Mouse (Mus musculus) E14TG2a.4 (cell line): ENCODE measurements at regions not wholly inside any gene's neighbourhood (a gene's known extent, or its start where the extent isn't known, plus 50 kb on each side); places are given as distances from the start of the nearest gene placed in this dataset.

Source experiments
- CTCF ChIP-seq: conservative IDR thresholded peaks from 2 replicates; pipeline ENCODE4 v1.5.1; 2014; ENCODE audit warnings: low read length
- NANOG ChIP-seq: IDR thresholded peaks from 2 replicates; pipeline ENCODE4 v1.6.1; 2014; ENCODE audit warnings: borderline replicate concordance, low read length, mixed read lengths

GRCm38 (mm10) chr6:99924181-99924580 is 198.0 kb upstream of the Prok2 start:
- TF ChIP-seq CTCF (no peak), NANOG (no peak)
